Mouse (Mus musculus): ENCODE measurements at regions not wholly inside any gene's neighbourhood (a gene's known extent, or its start where the extent isn't known, plus 50 kb on each side); places are given as distances from the start of the nearest gene placed in this dataset.

- DNase-seq (ENCODE audit: low read depth, low spot score) = no peak
Observed at GRCm38 (mm10) chr4:38334529-38335149, 1115.5 kb upstream of the 1700009N14Rik start.

GRCm38 (mm10) chr4:38335156-38335555 lies 1114.9 kb upstream of the 1700009N14Rik start:
- no peak for DNase-seq (ENCODE audit: low read depth, low spot score)

- peak; percentile 94 for DNase-seq (ENCODE audit: low read depth, low spot score)
Observed at GRCm38 (mm10) chr4:38371047-38371446, 1079.0 kb upstream of the 1700009N14Rik start.

GRCm38 (mm10) chr4:38381916-38382315 lies 1068.2 kb upstream of the 1700009N14Rik start:
- DNase-seq (ENCODE audit: low read depth, low spot score) = no peak

- no peak for DNase-seq (ENCODE audit: low read depth, low spot score)
Observed at GRCm38 (mm10) chr4:38396635-38397034, 1053.5 kb upstream of the 1700009N14Rik start.

- peak; percentile 63 for DNase-seq (ENCODE audit: low read depth, low spot score)
Observed at GRCm38 (mm10) chr4:38435326-38435725, 1014.8 kb upstream of the 1700009N14Rik start.

- DNase-seq (ENCODE audit: low read depth, low spot score) = no peak
Observed at GRCm38 (mm10) chr4:38461473-38462194, 988.5 kb upstream of the 1700009N14Rik start.

GRCm38 (mm10) chr4:38498271-38498670 lies 951.8 kb upstream of the 1700009N14Rik start:
- DNase-seq (ENCODE audit: low read depth, low spot score) = no peak

- DNase-seq (ENCODE audit: low read depth, low spot score) = no peak
Observed at GRCm38 (mm10) chr4:38505875-38506274, 944.2 kb upstream of the 1700009N14Rik start.

- DNase-seq (ENCODE audit: low read depth, low spot score) = peak; percentile 1
Observed at GRCm38 (mm10) chr4:38507202-38507601, 942.9 kb upstream of the 1700009N14Rik start.

GRCm38 (mm10) chr4:38519108-38519507 lies 931.0 kb upstream of the 1700009N14Rik start:
- DNase-seq (ENCODE audit: low read depth, low spot score) = peak; percentile 83

All from ZHBTc4 (cell line).